Mouse (Mus musculus) lung, embryonic 14.5 days (tissue): Measurements from ENCODE around the gene Cbr1. TPM values are rescaled to one million over a fixed set of nuclear protein-coding genes. Genes with fewer than 3 reads are reported as not detected.

ENCODE experiments used
- ATAC-seq: fragments of 200-750 bp; cut with Nextera tagmentation; 2 replicates; pipeline ENCODE4 v1.8.0; 2017; ENCODE audit warnings: mild to moderate bottlenecking, moderate TSS enrichment, moderate library complexity; ENCODE audit not compliant: insufficient read depth
- DNase-seq: peaks from one replicate; pipeline ENCODE4 v3.0.0-alpha.2; 2015
- H3K27ac ChIP-seq: fragments of 300-500 bp; sonication (generic); 2 replicates; pipeline ENCODE4 v1.5.1; 2014; ENCODE audit warnings: low read depth, mild to moderate bottlenecking, moderate library complexity
- H3K27me3 ChIP-seq: fragments of 300-500 bp; sonication (generic); 2 replicates; pipeline ENCODE4 v1.6.1; 2014; ENCODE audit warnings: low read length, control low read depth; ENCODE audit not compliant: insufficient read depth
- H3K36me3 ChIP-seq: fragments of 300-500 bp; sonication (generic); 2 replicates; pipeline ENCODE4 v1.6.1; 2014; ENCODE audit warnings: control low read depth; ENCODE audit not compliant: insufficient read depth
- H3K4me1 ChIP-seq: fragments of 300-500 bp; sonication (generic); 2 replicates; pipeline ENCODE4 v1.6.1; 2014; ENCODE audit warnings: antibody characterized with exemption, control low read depth; ENCODE audit not compliant: insufficient read depth
- H3K4me2 ChIP-seq: fragments of 300-500 bp; sonication (generic); 2 replicates; pipeline ENCODE4 v1.6.1; 2014; ENCODE audit warnings: mild to moderate bottlenecking
- H3K4me3 ChIP-seq: fragments of 300-500 bp; sonication (generic); 2 replicates; pipeline ENCODE4 v1.5.1; 2014; ENCODE audit warnings: low read depth, low read length
- H3K9ac ChIP-seq: fragments of 300-500 bp; sonication (generic); 2 replicates; pipeline ENCODE4 v1.6.1; 2014
- H3K9me3 ChIP-seq: fragments of 300-500 bp; sonication (generic); 2 replicates; pipeline ENCODE4 v1.6.1; 2016; ENCODE audit warnings: low read depth, low read length, control low read depth
- CTCF ChIP-seq: IDR thresholded peaks from 2 replicates; pipeline ENCODE4 v1.5.1; 2016; ENCODE audit warnings: antibody characterized with exemption, low read depth
- WGBS: fragments of 180-500 bp; shearing (Covaris S2); extraction: QIAGEN DNeasy Blood & Tissue Kit; methylation state at CpG from one replicate; pipeline ENCODE4 v1.1.7; 2014; 5-methylcytosine and 5-hydroxymethylcytosine counted together
- polyA plus RNA-seq: library from polyadenylated mRNA; unstranded; fragments of >200 nt; fragmentation: Nextera tagmentation; extraction: Ambion mirVana; gene quantifications from 2 replicates; pipeline ENCODE4 v1.2.1, GENCODE M21; 2014

Gene Cbr1
- polyA plus RNA-seq, 1 experiment from 2014 or later = 94.3 TPM

- H3K4me3 ChIP-seq = no peak overlapping the region
- ATAC-seq (no peak), DNase-seq (no peak)
- no peak overlapping the region for H3K27ac ChIP-seq
- no peak overlapping the region for H3K4me2 ChIP-seq
- H3K9ac ChIP-seq = no peak overlapping the region
- no peaks in the 10 kb centered on the region for H3K4me1 ChIP-seq
- H3K27me3 ChIP-seq = no peaks in the 10 kb centered on the region
- no peaks in the 10 kb centered on the region for H3K36me3 ChIP-seq
- WGBS = 37% methylated on average over 4 of the region's 4 CpGs
- TF ChIP-seq CTCF = no peak
- no peaks in the 10 kb centered on the region for H3K9me3 ChIP-seq
These were observed 38.4 kb downstream of the Cbr1 start for GRCm38 (mm10) chr16:93644006-93644405.

GRCm38 (mm10) chr16:93648441-93649183, 43.0 kb downstream of the Cbr1 start:
- WGBS = 72% methylated on average over 5 of the region's 5 CpGs
- DNase-seq = no peak
- Histone ChIP-seq H3K9me3 (no peaks in the 10 kb centered on the region), H3K9ac (no peak overlapping the region), H3K4me1 (no peaks in the 10 kb centered on the region), H3K4me2 (no peak overlapping the region), H3K36me3 (no peaks in the 10 kb centered on the region), H3K4me3 (no peak overlapping the region), H3K27me3 (no peaks in the 10 kb centered on the region), H3K27ac (no peak overlapping the region)
- no peak for ATAC-seq
- TF ChIP-seq CTCF = no peak

Other genes with a start within 250 kb of the Cbr1 start
- 10.3 and 12.0 TPM in 2 replicates for gene Setd4, start 1.8 kb upstream of the Cbr1 start, polyA plus RNA-seq
- gene Gm5678, start 22.2 kb downstream of the Cbr1 start, polyA plus RNA-seq = not detected in 2 replicates
- gene Cbr3, start 77.4 kb downstream of the Cbr1 start, polyA plus RNA-seq = 4.4 and 5.4 TPM in 2 replicates
- gene Dop1b, start 106.1 kb downstream of the Cbr1 start, polyA plus RNA-seq = 13.4 and 16.2 TPM in 2 replicates
- gene Morc3, start 226.3 kb downstream of the Cbr1 start, polyA plus RNA-seq = 35.1 and 36.0 TPM in 2 replicates